Mouse (Mus musculus) heart, adult 2 months (tissue): ENCODE results near the gene Tcte2. TPM values are rescaled to one million over a fixed set of nuclear protein-coding genes. Genes with fewer than 3 reads are reported as not detected.

ENCODE experiments used
- DNase-seq, 2 experiments: peaks; one replicate each; pipeline ENCODE4 v3.0.0; 2021
- H3K27ac ChIP-seq: fragments of 200-600 bp; 2 replicates; pipeline ENCODE4 v1.8.1; 2022
- H3K27me3 ChIP-seq: fragments of 200-500 bp; 2 replicates; pipeline ENCODE4 v1.6.1; 2012; ENCODE audit warnings: mild to moderate bottlenecking, low read length, inconsistent platforms, mixed read lengths; ENCODE audit not compliant: control insufficient read depth, insufficient read depth
- H3K36me3 ChIP-seq: fragments of 200-500 bp; 2 replicates; pipeline ENCODE4 v1.6.1; 2012; ENCODE audit warnings: low read length, inconsistent platforms; ENCODE audit not compliant: control insufficient read depth, insufficient read depth
- H3K4me1 ChIP-seq: fragments of 200-500 bp; 2 replicates; pipeline ENCODE4 v1.6.1; 2011; ENCODE audit warnings: low read length; ENCODE audit not compliant: control insufficient read depth, insufficient read depth
- H3K4me3 ChIP-seq: fragments of 200-600 bp; 2 replicates; pipeline ENCODE4 v1.8.1; 2022
- H3K79me2 ChIP-seq: fragments of 200-500 bp; replicated peaks from 2 replicates; pipeline ENCODE4 v1.6.1; 2012; ENCODE audit warnings: mild to moderate bottlenecking, inconsistent platforms, low read length, moderate library complexity, mixed read lengths; ENCODE audit not compliant: control insufficient read depth, insufficient read depth
- H3K9ac ChIP-seq: fragments of 200-500 bp; 2 replicates; pipeline ENCODE4 v1.6.1; 2012; ENCODE audit warnings: low read depth, mild to moderate bottlenecking, control low read depth, inconsistent platforms, low read length, mixed read lengths
- CTCF ChIP-seq: fragments of 200-600 bp; IDR thresholded peaks from 2 replicates; pipeline ENCODE4 v1.8.1; 2022; ENCODE audit warnings: antibody characterized with exemption, mild to moderate bottlenecking, moderate library complexity
- EP300 ChIP-seq: fragments of 200-500 bp; IDR thresholded peaks from 2 replicates; pipeline ENCODE4 v1.6.1; 2011; ENCODE audit warnings: low read depth, low read length, control low read depth; ENCODE audit not compliant: insufficient read depth
- POLR2A ChIP-seq: fragments of 200-500 bp; IDR thresholded peaks from 2 replicates; pipeline ENCODE4 v1.6.1; 2011; ENCODE audit warnings: mild to moderate bottlenecking, low read depth, low read length, control low read depth; ENCODE audit not compliant: insufficient read depth
- WGBS: fragments of 180-500 bp; shearing (Covaris S2); methylation state at CpG from one replicate; pipeline ENCODE4 v1.1.7; 2018; 5-methylcytosine and 5-hydroxymethylcytosine counted together
- intact Hi-C: fragments of 180-260 bp; cut with DNase I; formaldehyde crosslinking; loops from one replicate; pipeline ENCODE4 v1.15.1; 2025
- polyA plus RNA-seq: library from polyadenylated mRNA; depleted of rRNA; stranded (reverse); fragments of >200 nt; gene quantifications from 2 replicates; pipeline ENCODE4 v1.2.3, GENCODE M21; 2012
- total RNA-seq, 2 experiments: library from RNA; stranded (reverse); gene quantifications; 2 replicates each; pipeline ENCODE4 v1.2.3; 2021

Gene Tcte2
- total and polyA plus RNA-seq, 3 experiments = 2.5 to 6.3 (median 3.8) TPM

- Histone ChIP-seq H3K27ac (no peak overlapping the region), H3K4me1 (peaks cover 4% of the 10 kb centered on the region)
Measured at GRCm38 (mm10) chr17:13705481-13705921, 56.1 kb downstream of the Tcte2 start.

GRCm38 (mm10) chr17:13703611-13704320 lies 57.9 kb downstream of the Tcte2 start:
- TF ChIP-seq POLR2A (no peak), CTCF (no peak), EP300 (no peak)
- Histone ChIP-seq H3K4me1 (peaks cover 15% of the 10 kb centered on the region), H3K27me3 (no peaks in the 10 kb centered on the region), H3K27ac (no peak overlapping the region; the same call in 1 of the 2 replicates), H3K4me3 (no peak overlapping the region), H3K36me3 (no peaks in the 10 kb centered on the region), H3K79me2 (no peaks in the 10 kb centered on the region), H3K9ac (no peak overlapping the region)
- intact Hi-C loops = loop anchor here (5.0 kb wide), 1 partner anchor 44 kb away; no protein-coding TSS in a partner anchor
- WGBS = 52% methylated on average over 9 of the region's 9 CpGs
- no peak for DNase-seq

More at GRCm38 (mm10) chr17:13705481-13705921, 56.1 kb downstream of the Tcte2 start:
- WGBS = 36% methylated on average over 4 of the region's 4 CpGs
- Histone ChIP-seq H3K4me3 (no peak overlapping the region), H3K27me3 (no peaks in the 10 kb centered on the region), H3K79me2 (no peaks in the 10 kb centered on the region), H3K9ac (no peak overlapping the region), H3K36me3 (no peaks in the 10 kb centered on the region)
- no peak for TF ChIP-seq CTCF
- no peak for TF ChIP-seq POLR2A
- TF ChIP-seq EP300 = no peak
- intact Hi-C loops = no loop called here
- DNase-seq = peak in 1 of 2 experiments; percentile 56

GRCm38 (mm10) chr17:13700131-13701016 lies 61.3 kb downstream of the Tcte2 start:
- Histone ChIP-seq H3K36me3 (no peaks in the 10 kb centered on the region), H3K27ac (peak overlapping the region; percentile 86), H3K9ac (0 out of 2 replicates have a peak overlapping the region, but pooled peaks have one; percentile 10), H3K79me2 (no peaks in the 10 kb centered on the region), H3K4me1 (peaks cover 15% of the 10 kb centered on the region), H3K27me3 (no peaks in the 10 kb centered on the region), H3K4me3 (no peak overlapping the region; the same call in 1 of the 2 replicates)
- 21% methylated on average over 4 of the region's 4 CpGs for WGBS
- DNase-seq = peak; percentile 67 to 76
- no peak for TF ChIP-seq EP300
- no peak for TF ChIP-seq POLR2A
- no peak for TF ChIP-seq CTCF
- intact Hi-C loops = loop anchor here (2.0 to 5.0 kb wide), 2 partner anchors 47 to 60 kb away; partner anchors contain the start of genes Afdn and Tcte2

GRCm38 (mm10) chr17:13699716-13700115 lies 61.9 kb downstream of the Tcte2 start:
- Histone ChIP-seq H3K4me3 (no peak overlapping the region; the same call in 1 of the 2 replicates), H3K79me2 (no peaks in the 10 kb centered on the region), H3K27me3 (no peaks in the 10 kb centered on the region), H3K4me1 (peaks cover 15% of the 10 kb centered on the region), H3K27ac (peak overlapping the region; percentile 86), H3K9ac (no peak overlapping the region), H3K36me3 (no peaks in the 10 kb centered on the region)
- peak; percentile 61 to 74 for DNase-seq
- intact Hi-C loops = loop anchor here (1.0 to 5.0 kb wide), 3 partner anchors 15 to 61 kb away; partner anchors contain the start of genes Afdn and Tcte2
- TF ChIP-seq CTCF = no peak
- TF ChIP-seq EP300 = peak; percentile 90; the same call in 1 of the 2 replicates
- no peak for TF ChIP-seq POLR2A
- WGBS = 23% methylated on average over 7 of the region's 7 CpGs

GRCm38 (mm10) chr17:13698194-13698593 lies 63.4 kb downstream of the Tcte2 start:
- Histone ChIP-seq H3K79me2 (no peaks in the 10 kb centered on the region), H3K9ac (no peak overlapping the region), H3K4me1 (peaks cover 15% of the 10 kb centered on the region), H3K36me3 (no peaks in the 10 kb centered on the region), H3K27ac (no peak overlapping the region), H3K27me3 (no peaks in the 10 kb centered on the region), H3K4me3 (no peak overlapping the region)
- intact Hi-C loops = no loop called here
- TF ChIP-seq EP300 (no peak), CTCF (no peak)
- no peak for DNase-seq
- WGBS = over 99% methylated on average over 4 of the region's 4 CpGs
